Mouse (Mus musculus): Measurements from ENCODE around the gene Tpst2. TPM values are rescaled to one million over a fixed set of nuclear protein-coding genes. Genes with fewer than 3 reads are reported as not detected.

The Tpst2 gene
- total RNA-seq, 2 experiments from 2014 or later: 17.4 to 23.4 TPM

DNA sequence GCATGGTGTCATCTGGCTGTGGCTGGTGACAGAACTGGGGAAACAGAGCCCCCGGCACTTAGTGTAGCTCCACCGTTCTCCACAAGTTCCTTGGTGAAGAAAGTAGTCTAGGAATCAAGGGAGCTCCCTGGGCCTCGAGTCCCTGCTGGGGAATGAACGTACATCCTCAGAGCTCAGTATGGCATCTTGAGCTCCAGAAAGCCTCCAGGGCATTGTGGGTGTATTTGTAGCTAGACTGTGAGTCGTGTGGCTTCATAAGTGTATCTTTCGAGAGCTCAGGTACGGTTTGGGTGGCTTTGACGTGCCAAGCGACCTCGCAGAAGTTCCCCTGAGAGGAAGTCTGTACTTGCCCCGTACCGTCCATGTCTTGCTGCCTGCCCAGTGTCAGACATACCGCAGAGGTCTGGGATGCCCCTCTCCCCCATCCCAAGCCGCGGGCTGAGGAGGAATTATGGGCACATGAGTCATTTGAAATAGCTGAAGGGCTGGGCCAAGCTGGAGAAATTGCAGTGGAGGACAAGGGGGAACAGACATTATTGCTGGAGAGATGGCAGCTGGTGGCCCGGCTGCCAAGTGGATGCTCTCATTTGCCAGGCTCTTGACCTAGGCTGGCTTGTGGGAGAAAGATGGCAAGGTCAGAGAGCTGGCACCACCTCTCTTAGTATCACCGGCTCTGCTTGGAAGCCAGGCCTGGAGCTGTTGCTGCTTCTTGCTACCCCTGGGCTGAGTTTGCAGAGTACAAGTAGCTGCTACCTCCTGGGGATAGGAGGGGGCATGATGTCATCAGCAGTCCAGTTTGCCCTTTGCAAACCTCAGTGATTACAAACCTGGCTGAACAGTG, 2.9 kb downstream of the Tpst2 start:
- intact Hi-C loops (cut with DNase I; ENCODE audit: low total_unique reads): no loop called here
- DNase-seq: peak; percentile 57

DNA sequence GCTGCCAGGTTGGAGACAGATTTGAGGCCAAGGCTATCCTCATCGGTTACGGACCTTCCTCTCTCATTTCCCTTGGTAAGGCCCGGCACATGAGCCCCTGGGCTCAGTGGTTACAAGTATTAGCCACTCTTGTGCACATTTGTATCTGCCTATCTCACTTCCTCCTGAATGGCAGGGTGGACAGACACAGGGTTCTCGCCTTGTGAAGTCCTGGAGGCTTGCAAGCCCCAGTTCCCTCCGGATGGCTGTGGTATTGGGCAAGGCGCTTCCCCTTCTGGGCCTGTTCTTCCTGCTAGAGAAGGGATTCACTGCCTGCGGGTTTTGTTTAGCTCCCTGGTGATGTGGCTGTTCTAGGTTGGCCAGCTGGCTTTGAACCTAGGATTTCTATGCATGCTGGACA, 3.7 kb downstream of the Tpst2 start:
- no peak for DNase-seq
- intact Hi-C loops (cut with DNase I; ENCODE audit: low total_unique reads): no loop called here

DNA sequence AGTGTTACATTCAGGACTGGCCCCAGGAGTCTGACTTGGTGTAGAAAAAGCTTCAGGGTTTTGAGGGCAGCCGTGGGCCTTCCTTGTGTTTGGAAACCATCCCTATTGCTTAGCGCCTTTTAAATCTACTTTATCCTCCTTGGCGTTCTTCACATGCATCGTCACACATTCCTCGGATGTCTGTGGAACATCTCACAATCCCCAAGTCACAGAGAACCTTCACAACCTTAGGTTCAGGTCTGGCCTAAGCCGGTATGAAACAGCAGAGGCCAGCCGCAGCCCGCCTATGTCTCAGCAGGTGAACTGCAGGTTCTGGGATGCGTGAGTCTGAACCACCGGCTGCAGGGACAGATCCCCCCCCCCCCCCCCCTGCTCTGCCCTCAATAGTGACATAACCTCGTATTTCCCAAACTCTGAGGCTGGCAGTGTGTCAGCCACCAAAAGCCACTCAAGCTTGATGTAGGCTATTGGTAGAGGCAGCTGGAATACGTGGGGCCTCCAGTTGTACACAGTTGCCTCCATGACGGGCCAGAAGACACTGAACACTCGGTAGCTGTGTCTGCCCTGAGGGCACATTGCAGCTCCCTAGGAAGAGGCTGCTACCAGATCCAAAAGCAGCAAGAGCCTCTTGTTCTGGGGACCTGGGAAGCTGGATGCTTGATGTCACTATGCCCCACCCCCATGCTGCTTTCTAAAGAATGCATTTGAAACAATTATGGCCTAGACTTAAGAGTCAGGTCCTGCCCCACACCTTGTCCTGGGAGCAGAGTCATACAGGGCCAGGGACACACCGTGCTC, 4.6 kb downstream of the Tpst2 start:
- intact Hi-C loops (cut with DNase I; ENCODE audit: low total_unique reads): no loop called here

DNA sequence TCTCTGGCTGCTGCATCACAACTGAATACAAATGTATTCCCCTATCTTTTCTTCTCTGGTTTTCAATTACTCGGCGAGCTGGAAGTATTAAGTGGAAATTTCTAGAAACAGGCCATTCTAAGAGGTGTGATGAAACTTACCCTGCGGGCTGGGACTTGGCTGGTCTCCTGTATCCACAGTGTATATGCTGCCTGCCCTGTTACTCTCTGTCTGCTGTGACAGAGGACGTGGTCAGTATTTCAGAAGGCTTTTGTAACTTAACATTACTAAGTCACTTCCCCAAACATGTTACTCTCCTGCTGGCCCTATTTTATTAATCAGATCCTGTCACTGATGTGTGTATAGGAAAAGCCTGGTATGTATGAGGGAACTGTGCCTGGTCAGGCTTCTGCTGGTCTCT, 5.2 kb downstream of the Tpst2 start:
- intact Hi-C loops (cut with DNase I; ENCODE audit: low total_unique reads): no loop called here
- DNase-seq: no peak

More for the DNA sequence above, 4.6 kb downstream of the Tpst2 start:
- no peak for DNase-seq

DNA sequence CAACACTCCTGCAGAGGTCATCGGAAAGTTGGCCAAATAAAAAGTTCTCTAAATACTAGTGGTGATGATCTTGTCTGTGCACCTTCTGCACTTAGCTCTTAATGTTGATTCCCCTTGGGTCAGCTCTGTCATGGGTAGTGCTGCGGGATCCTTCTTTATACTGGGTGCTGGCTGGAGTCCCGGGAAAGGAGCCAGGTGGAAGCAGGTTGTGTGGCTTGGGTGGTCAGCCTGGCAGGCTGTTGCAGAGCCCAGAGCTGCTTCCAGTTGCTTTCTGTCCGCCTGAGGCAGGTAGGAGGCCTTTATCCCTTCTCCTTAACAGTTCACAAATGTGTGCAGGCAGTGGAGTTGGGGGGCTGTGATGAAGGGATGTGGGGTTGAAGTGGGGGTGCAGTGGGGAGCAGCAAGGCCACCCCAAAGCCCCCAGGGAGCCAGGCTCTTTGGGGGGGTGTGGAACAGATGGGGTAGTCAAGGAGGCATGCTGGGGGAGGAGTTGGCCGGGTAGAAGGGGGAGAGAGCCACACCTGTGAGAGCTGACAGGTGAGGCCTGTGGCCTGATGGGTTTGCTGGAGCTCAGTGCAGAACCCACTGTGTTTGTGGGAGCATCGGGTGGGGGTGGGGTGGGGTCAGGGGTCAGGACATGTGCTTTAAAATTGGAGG, 5.8 kb downstream of the Tpst2 start:
- intact Hi-C loops (cut with DNase I; ENCODE audit: low total_unique reads): no loop called here
- no peak for DNase-seq

DNA sequence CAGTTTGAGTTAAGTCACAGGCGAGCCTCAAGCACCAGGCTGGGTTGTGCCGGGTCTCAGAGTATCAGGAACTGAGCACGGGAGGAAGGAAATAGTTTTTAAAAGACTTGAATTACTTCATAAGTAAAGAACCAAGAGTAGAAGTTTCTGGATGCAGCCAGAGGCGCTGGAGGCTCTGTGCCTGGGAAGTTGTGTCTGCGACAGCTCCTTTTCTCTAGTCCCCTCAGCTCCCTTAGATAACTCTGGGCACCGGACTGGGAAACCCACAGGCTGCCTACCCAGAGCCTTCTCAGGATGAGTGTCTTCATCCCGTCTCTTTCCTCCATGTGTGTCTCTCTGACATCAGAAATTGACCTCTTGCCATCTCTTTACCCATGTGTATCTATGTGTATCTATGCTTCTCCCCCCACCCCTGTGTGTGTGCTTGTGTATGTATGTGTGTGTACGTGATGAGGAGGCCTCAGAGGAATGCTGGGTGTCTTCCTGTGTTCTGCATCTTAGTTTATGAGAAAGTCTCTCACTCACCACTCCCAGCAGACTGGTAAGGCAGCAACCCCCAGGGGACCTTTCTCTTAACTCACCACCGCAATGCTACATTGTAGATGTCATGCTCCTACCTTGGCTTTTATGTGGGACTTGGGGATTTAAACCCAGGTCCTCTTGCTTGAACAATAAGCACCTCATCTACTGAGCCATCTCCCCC, 6.4 kb downstream of the Tpst2 start:
- intact Hi-C loops (cut with DNase I; ENCODE audit: low total_unique reads): no loop called here
- DNase-seq: no peak

DNA sequence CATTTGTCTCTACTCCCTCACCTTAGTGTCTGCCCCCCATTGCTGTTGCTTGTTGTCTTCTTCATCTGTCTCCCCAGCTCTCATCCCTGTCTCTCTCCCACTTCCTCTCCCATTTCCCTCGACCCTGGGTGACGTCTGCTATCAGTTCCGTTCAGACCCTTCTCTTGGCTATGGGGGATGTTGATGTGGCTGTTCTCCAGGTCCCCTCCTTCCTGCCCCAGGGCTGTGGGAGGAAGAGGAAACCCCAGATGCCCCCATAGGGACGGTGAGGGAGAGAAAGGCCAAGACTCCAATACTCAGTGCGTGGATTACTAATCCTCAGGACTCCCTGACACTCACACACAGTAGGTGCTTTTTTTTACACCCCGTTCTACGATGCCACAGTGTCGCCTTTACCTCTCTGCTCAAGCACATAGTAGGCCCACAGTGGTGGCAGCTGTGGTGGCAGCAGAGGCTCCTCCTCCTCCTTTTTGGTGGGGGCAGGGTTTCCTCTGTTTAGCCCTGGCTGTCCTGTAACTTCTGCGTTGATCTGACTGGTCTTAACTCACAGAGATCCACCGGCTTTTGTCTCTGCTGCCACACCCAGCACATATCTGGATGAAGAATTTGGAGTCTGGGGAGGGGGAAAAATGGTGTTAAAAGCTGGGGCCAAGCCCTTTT, 7.2 kb downstream of the Tpst2 start:
- DNase-seq: no peak
- intact Hi-C loops (cut with DNase I; ENCODE audit: low total_unique reads): no loop called here

DNA sequence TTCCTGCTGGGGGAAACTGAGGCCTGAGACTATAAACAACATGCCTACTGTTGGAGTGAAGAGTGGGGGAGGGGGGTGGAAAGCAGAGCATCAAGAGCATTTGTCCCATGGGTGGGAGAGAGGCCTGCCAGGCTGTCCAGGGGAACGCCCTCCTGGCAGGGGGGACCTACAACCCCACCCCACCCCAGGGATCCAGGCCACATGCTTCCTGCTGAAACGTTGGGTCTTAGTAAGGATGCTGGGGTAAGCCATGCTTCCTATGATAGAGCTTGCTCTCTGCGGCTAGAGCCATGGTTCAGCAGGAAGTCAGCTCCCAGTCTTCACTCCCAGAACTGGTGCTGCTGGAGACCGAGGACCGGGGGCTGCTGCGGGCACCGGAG, 7.7 kb downstream of the Tpst2 start:
- intact Hi-C loops (cut with DNase I; ENCODE audit: low total_unique reads): no loop called here
- no peak for DNase-seq

DNA sequence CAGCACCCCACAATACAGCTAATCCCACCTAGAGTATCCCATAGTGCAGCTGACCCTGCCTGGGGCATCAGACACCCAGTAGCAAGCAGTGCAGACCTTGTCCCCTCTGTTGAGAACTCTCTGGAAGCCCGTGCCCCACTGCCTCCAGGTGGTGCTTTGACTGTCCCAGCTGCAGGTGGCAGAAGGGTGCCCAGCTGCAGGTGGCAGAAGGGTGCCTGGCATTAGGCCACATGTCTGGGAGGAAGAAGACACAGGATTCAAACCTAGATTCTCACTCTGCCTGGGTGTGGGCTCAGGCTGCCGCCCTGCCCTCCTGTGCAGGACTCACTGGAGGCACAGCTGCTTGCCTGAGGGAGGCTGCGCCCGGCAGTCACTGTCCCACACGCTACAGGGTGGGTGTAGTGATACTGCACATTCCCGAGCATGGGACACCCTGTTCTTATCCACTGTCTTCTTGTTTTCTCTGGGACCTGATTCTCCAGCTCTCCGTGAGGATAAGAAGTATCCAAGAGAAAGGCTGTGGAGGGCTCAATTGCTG, 9.1 kb downstream of the Tpst2 start:
- DNase-seq: no peak
- intact Hi-C loops (cut with DNase I; ENCODE audit: low total_unique reads): no loop called here

DNA sequence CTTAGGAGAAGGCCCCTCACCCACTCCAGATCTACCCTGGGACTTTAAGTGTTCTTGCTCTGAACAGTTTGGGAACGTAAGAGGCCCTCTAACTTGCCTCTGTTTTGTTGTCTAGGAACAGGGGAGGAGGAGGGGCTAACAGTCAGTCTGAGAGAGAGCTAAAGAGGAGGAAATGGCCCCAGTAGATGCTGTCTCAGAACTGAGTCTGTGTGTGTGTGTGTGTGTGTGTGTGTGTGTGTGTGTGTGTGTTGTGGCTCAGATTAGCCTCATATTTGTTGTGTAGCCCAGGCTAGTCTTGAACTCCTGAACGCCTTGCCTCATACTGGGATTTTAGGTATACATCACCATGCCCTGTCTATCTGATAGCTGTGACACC, 10.1 kb downstream of the Tpst2 start:
- DNase-seq: no peak
- intact Hi-C loops (cut with DNase I; ENCODE audit: low total_unique reads): no loop called here

DNA sequence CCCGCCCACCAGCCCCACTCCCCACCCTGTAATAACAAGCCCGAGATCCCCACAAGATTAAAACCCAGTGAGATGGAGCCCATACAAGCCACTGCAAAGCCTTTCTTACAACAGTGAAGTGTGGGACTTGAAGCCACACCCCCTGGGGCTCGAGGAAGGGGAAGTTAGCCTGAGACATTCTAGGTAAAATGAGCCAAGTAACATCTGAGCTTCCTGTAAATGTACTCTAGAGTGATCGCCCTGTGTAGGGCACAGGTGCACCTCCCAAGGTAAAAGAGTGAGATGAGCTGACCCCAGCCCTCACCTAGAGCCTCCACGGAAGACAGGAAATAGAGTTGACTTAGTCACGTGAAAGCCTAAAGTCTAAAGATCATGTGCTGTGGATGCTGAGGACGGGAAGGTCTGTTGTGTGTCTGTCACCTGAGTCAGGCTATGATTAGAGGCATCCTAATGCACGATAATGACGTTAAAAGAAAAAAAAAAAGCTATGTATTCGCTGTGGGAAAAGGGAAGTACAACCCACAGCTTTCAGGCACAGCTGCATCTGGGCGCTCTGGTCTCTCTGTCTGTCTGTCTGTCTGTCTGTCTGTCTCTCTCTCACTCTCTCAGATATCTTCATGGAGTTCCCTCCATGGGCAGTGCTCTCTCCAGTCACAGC, 10.6 kb downstream of the Tpst2 start:
- intact Hi-C loops (cut with DNase I; ENCODE audit: low total_unique reads): no loop called here
- no peak for DNase-seq

DNA sequence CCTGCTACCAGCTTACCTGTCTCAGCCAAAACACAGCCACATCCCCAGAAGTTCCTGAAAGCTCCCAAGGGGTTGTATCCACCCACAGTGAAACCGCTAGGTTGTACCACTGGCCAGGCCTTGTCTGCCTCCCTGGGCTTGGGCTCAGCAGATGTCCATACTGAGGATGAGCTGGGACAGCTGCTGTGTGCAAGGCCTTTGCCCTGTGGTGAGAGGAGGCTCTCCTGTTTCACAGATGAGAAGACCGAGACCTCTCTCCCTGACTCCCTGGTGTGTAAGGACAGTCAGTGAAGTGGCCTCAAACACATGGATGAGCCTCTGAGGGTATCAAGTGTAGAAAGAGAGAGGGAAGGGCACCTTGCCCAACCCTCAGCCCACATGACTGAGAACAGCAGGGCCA, 11.2 kb downstream of the Tpst2 start:
- no peak for DNase-seq
- intact Hi-C loops (cut with DNase I; ENCODE audit: low total_unique reads): no loop called here

DNA sequence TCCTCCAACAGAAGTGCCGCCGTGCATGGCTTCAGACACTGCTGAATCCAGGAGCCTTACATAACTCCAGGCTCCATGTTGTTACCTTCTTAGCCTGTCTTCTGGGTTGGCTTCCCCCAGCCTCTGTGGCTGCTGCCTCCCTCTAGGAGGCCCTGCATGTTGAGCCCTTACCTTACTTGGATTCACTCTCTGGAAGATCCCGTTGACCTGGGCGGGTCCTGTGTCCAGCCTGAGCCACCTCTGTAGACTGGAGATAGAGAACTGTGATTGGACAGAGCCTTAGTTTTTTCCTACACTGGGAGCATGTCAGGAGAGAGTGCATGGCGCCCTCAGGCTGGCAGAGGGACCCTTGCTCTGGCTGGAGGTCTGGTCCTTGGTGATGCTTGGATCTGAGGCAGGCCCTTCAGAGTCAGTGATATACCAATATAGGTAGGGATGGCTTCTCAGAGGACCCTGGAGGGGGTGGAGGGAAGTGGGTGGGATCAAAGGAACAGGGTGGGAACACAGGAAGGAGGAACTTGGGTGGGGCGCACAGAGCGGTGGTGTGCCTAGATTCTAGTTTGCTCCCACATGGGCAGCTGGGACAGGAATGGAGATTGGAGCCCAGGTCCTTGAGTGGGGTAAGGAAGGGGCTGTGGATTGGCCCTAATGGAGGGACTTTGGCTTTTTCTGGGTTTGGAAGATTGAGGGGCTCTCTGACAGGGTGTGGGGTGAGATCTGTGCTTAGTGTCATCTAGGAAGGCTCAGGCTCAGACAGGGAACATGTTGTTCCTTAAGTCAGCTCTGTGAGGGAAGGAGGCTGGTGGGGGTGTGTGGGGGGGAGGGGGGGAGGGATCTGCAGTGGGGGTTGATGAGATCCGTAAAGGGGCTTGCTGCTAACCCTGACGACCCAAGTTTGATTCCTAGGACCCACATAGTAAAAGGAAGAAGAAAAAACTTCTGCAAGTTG, 12.0 kb downstream of the Tpst2 start:
- no peak for DNase-seq
- intact Hi-C loops (cut with DNase I; ENCODE audit: low total_unique reads): no loop called here

DNA sequence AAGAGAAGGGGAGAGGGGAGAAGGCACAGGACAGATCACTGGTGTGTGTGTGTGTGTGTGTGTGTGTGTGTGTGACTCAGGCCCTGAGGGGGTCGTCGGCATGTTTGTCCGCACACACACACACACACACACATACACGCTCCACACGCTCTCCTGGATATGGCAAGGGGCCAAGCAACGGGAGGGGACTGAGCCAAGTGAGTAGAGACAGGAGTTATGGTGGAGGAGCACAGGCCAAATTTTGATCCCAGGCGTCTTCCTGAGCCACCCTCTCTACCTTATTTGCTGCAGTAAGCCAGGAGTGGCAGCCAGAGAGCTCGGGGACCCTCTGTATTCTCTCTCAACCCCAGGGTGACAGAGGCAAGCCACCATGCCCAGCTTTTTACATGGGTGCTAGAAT, 12.7 kb downstream of the Tpst2 start:
- intact Hi-C loops (cut with DNase I; ENCODE audit: low total_unique reads): no loop called here
- DNase-seq: no peak

DNA sequence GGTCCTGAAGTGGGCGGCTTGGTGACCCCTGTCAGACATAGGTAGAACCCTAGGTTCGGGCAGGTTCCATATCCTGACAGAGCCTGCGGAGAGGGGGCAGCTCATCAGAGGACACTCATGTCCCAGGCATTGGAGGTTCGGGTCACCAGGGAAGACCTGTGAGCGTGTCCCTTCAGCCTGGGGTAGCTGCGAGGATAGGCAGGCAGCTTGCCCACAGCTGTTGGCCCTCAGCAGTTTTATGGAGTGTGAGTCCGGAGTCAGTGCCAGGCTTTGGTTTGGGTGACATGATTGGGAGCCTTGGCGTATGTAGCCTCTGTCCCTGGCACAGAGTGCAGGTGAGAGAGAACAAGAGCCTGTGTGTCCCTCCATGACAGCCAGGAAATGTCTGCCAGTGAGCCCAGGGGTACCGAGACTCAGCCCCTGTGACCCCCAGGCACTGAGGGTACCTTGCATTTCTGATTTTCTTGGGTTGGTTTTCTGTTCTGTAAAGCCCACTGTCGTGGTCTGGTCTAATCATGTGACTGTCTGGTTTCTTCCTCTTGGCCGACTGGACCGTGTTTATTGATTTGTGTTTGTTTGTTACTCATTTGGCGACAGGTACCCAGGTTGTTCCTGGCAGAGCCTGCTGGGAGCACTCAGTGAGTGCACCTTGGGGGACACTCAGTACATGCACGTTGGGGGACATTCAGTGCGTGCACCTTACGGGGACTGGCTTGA, 13.5 kb downstream of the Tpst2 start:
- intact Hi-C loops (cut with DNase I; ENCODE audit: low total_unique reads): no loop called here
- peak; percentile 78 for DNase-seq

DNA sequence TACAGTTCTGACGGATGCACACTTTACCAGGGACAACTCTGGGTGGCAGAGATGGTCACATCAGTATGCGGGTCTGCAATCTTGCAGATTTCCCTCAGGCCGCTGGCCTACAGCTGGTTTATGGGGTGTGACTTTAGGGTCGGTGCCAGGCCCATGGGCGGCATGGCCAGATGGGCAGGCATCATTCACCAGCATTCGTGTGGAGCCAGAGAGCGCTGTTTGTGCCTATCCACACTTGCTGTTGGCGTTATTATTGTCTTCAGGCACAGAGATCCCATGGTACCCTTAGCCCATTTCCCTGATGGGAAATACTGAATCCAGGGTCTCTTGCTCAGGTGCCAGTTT, 14.0 kb downstream of the Tpst2 start:
- intact Hi-C loops (cut with DNase I; ENCODE audit: low total_unique reads): no loop called here
- DNase-seq: peak; percentile 61

DNA sequence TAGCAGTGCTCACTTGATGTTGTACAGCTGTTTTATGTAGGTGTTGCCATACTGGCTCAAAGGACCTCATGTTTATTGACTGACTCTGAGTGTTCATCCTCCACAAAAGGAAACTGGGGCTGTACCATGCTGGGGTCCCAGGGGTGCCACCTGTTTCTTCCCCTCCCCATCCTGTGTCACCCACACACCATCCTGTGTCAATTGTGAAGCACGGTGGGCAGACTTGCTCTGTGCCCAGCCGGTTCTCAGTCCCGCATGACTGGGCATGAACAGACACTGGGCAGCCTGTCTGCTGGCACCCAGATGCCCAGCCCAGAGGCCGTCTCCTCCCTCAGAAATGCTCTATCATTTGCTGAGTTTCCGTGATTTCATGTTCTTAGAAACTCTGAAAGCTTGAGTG, 15.4 kb downstream of the Tpst2 start:
- intact Hi-C loops (cut with DNase I; ENCODE audit: low total_unique reads): no loop called here

More for the DNA sequence above, 15.4 kb downstream of the Tpst2 start:
- DNase-seq: no peak

All from gastrocnemius, postnatal 14 days (tissue).